Mouse (Mus musculus) urinary bladder, postnatal 25 days (tissue): ENCODE measurements around the gene Phlpp1.

Source experiments
- DNase-seq: peaks from one replicate; pipeline ENCODE4 v3.0.0; 2022; ENCODE audit warnings: low spot score

The Phlpp1 gene

GRCm38 (mm10) chr1:106164111-106164510, 7.4 kb upstream of the Phlpp1 start:
- no peak for DNase-seq

- DNase-seq: no peak
Measured at GRCm38 (mm10) chr1:106168001-106168400, 3.6 kb upstream of the Phlpp1 start.

GRCm38 (mm10) chr1:106168801-106169200, 2.8 kb upstream of the Phlpp1 start:
- no peak for DNase-seq

- no peak for DNase-seq
Measured at GRCm38 (mm10) chr1:106169741-106170265, 1.7 kb upstream of the Phlpp1 start.

- peak; percentile 26 for DNase-seq
Measured at GRCm38 (mm10) chr1:106172301-106172930, 864 bp downstream of the Phlpp1 start.

- DNase-seq: peak; percentile 26
Measured at GRCm38 (mm10) chr1:106172931-106173371, 1.4 kb downstream of the Phlpp1 start.

- no peak for DNase-seq
Measured at GRCm38 (mm10) chr1:106173621-106174156, 2.1 kb downstream of the Phlpp1 start.

GRCm38 (mm10) chr1:106174598-106174997, 3.0 kb downstream of the Phlpp1 start:
- DNase-seq: no peak

GRCm38 (mm10) chr1:106175360-106175759, 3.8 kb downstream of the Phlpp1 start:
- no peak for DNase-seq

- DNase-seq: no peak
Measured at GRCm38 (mm10) chr1:106176791-106177190, 5.2 kb downstream of the Phlpp1 start.

GRCm38 (mm10) chr1:106177868-106178790, 6.6 kb downstream of the Phlpp1 start:
- no peak for DNase-seq

GRCm38 (mm10) chr1:106183701-106184100, 12.1 kb downstream of the Phlpp1 start:
- DNase-seq: no peak

GRCm38 (mm10) chr1:106184780-106185460, 13.4 kb downstream of the Phlpp1 start:
- DNase-seq: no peak

- no peak for DNase-seq
Measured at GRCm38 (mm10) chr1:106185461-106185924, 13.9 kb downstream of the Phlpp1 start.

GRCm38 (mm10) chr1:106186062-106186461, 14.5 kb downstream of the Phlpp1 start:
- no peak for DNase-seq

- no peak for DNase-seq
Measured at GRCm38 (mm10) chr1:106187480-106187879, 15.9 kb downstream of the Phlpp1 start.

- no peak for DNase-seq
Measured at GRCm38 (mm10) chr1:106188756-106189155, 17.2 kb downstream of the Phlpp1 start.

- no peak for DNase-seq
Measured at GRCm38 (mm10) chr1:106189311-106189710, 17.8 kb downstream of the Phlpp1 start.

GRCm38 (mm10) chr1:106190695-106191094, 19.1 kb downstream of the Phlpp1 start:
- DNase-seq: no peak

GRCm38 (mm10) chr1:106191885-106192284, 20.3 kb downstream of the Phlpp1 start:
- no peak for DNase-seq

GRCm38 (mm10) chr1:106192864-106193470, 21.4 kb downstream of the Phlpp1 start:
- no peak for DNase-seq
